Mouse (Mus musculus): ENCODE measurements around the gene Dctn2.

Dctn2 gene

GRCm38 (mm10) chr10:127263631-127264030 is 2.5 kb upstream of the Dctn2 start:
- no peak for DNase-seq (ENCODE audit: low spot score in 2 of 2)

- DNase-seq (ENCODE audit: low spot score in 2 of 2), result no peak
Measured at GRCm38 (mm10) chr10:127264336-127264735, 1.8 kb upstream of the Dctn2 start.

- no peak for DNase-seq (ENCODE audit: low spot score in 2 of 2)
Measured at GRCm38 (mm10) chr10:127264971-127265370, 1.2 kb upstream of the Dctn2 start.

- DNase-seq (ENCODE audit: low spot score in 2 of 2), result no peak
Measured at GRCm38 (mm10) chr10:127265727-127266111, 449 bp upstream of the Dctn2 start.

GRCm38 (mm10) chr10:127267318-127267717 is 1.1 kb downstream of the Dctn2 start:
- no peak for DNase-seq (ENCODE audit: low spot score in 2 of 2)

GRCm38 (mm10) chr10:127268401-127268800 is 2.2 kb downstream of the Dctn2 start:
- no peak for DNase-seq (ENCODE audit: low spot score in 2 of 2)

- DNase-seq (ENCODE audit: low spot score in 2 of 2), result no peak
Measured at GRCm38 (mm10) chr10:127269036-127269435, 2.9 kb downstream of the Dctn2 start.

- no peak for DNase-seq (ENCODE audit: low spot score in 2 of 2)
Measured at GRCm38 (mm10) chr10:127269884-127270283, 3.7 kb downstream of the Dctn2 start.

- no peak for DNase-seq (ENCODE audit: low spot score in 2 of 2)
Measured at GRCm38 (mm10) chr10:127272371-127272770, 6.2 kb downstream of the Dctn2 start.

GRCm38 (mm10) chr10:127274261-127275022 is 8.3 kb downstream of the Dctn2 start:
- DNase-seq (ENCODE audit: low spot score in 2 of 2), result no peak

GRCm38 (mm10) chr10:127279730-127280129 is 13.6 kb downstream of the Dctn2 start:
- no peak for DNase-seq (ENCODE audit: low spot score in 2 of 2)

GRCm38 (mm10) chr10:127281316-127281715 is 15.1 kb downstream of the Dctn2 start:
- no peak for DNase-seq (ENCODE audit: low spot score in 2 of 2)

- DNase-seq (ENCODE audit: low spot score in 2 of 2), result no peak
Measured at GRCm38 (mm10) chr10:127282620-127283215, 16.6 kb downstream of the Dctn2 start.

- DNase-seq (ENCODE audit: low spot score in 2 of 2), result no peak
Measured at GRCm38 (mm10) chr10:127284105-127284622, 18.0 kb downstream of the Dctn2 start.

GRCm38 (mm10) chr10:127284724-127285500 is 18.7 kb downstream of the Dctn2 start:
- DNase-seq (ENCODE audit: low spot score in 2 of 2), result no peak

- DNase-seq (ENCODE audit: low spot score in 2 of 2), result no peak
Measured at GRCm38 (mm10) chr10:127285644-127286043, 19.5 kb downstream of the Dctn2 start.

- no peak for DNase-seq (ENCODE audit: low spot score in 2 of 2)
Measured at GRCm38 (mm10) chr10:127286194-127286593, 20.0 kb downstream of the Dctn2 start.

GRCm38 (mm10) chr10:127286730-127287129 is 20.6 kb downstream of the Dctn2 start:
- no peak for DNase-seq (ENCODE audit: low spot score in 2 of 2)

- DNase-seq (ENCODE audit: low spot score in 2 of 2), result no peak
Measured at GRCm38 (mm10) chr10:127287271-127287935, 21.2 kb downstream of the Dctn2 start.

- DNase-seq (ENCODE audit: low spot score in 2 of 2), result no peak
Measured at GRCm38 (mm10) chr10:127287936-127288293, 21.7 kb downstream of the Dctn2 start.

- DNase-seq (ENCODE audit: low spot score in 2 of 2), result no peak
Measured at GRCm38 (mm10) chr10:127288328-127288799, 22.2 kb downstream of the Dctn2 start.

All from frontal cortex, postnatal 25 days (tissue).